Mouse (Mus musculus): ENCODE data around the gene Scgb1c1. TPM values are rescaled to one million over a fixed set of nuclear protein-coding genes. Genes with fewer than 3 reads are reported as not detected.

The Scgb1c1 gene
- total and polyA plus RNA-seq, 2 experiments from 2014 or later = not detected

DNA sequence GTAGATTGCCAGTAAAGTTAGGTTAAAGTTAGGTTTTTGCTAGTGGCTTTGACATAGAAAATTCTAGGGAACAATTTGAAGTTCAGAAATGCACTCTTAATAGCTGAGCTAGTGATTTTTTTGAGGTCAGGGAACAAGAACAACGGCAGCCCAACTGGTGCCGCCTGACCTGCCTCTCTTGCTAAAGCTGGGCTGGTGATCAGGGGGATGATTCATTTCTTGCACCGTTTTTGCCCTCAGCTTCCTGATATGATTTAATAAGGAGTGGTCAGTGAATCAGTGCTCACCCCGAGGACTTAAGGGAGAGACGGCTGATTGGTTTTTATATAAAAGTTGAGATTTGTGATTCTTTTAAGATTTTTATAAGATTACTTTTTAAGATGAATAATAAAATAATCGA, 13.9 kb upstream of the Scgb1c1 start:
- H3K4me3 ChIP-seq (ENCODE audit: low read length) = no peak overlapping the region
- H3K27me3 ChIP-seq (ENCODE audit: insufficient read depth, low read length) = no peaks in the 10 kb centered on the region
- DNase-seq (ENCODE audit: low spot score) = no peak
- WGBS = 61% methylated on average over 6 of the region's 6 CpGs
- H3K9me3 ChIP-seq (ENCODE audit: low read length) = no peaks in the 10 kb centered on the region
- TF ChIP-seq CTCF (IDR thresholded peaks at IDR 0.05; ENCODE audit: low read depth) = no peak
- H3K9ac ChIP-seq (replicated peaks; ENCODE audit: low read length) = no peak overlapping the region
- H3K27ac ChIP-seq = no peak overlapping the region
- H3K36me3 ChIP-seq (ENCODE audit: insufficient read depth, low read length) = no peaks in the 10 kb centered on the region
- no peak for ATAC-seq
- no peaks in the 10 kb centered on the region for H3K4me1 ChIP-seq (ENCODE audit: insufficient read depth, low read length)
- H3K4me2 ChIP-seq (ENCODE audit: low read depth, low read length) = no peak overlapping the region

DNA sequence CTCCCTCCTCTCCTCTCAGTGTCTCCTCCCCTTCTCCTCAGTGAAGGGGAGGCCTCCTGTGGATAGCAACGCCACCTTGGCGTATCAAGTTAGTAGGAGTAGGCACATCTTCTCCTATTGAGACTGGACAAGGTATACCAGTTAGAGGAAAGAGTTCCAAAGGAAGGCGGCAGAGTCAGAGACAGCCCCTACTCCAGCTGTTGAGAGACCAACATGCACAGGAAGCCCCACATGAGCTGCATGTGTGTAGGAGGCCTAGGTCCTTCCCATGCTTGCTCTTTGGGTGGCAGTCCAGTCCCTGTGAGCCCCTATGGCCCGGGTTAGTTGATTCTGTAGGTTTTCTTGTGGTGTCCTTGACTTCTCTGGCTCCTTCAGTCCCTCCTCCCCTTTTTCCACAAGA, 12.0 kb upstream of the Scgb1c1 start:
- 80% methylated on average over 4 of the region's 4 CpGs for WGBS
- Histone ChIP-seq H3K4me3 (ENCODE audit: low read length) (no peak overlapping the region), H3K4me2 (ENCODE audit: low read depth, low read length) (no peak overlapping the region), H3K9me3 (ENCODE audit: low read length) (no peaks in the 10 kb centered on the region), H3K36me3 (ENCODE audit: insufficient read depth, low read length) (no peaks in the 10 kb centered on the region), H3K27ac (no peak overlapping the region), H3K4me1 (ENCODE audit: insufficient read depth, low read length) (no peaks in the 10 kb centered on the region), H3K27me3 (ENCODE audit: insufficient read depth, low read length) (no peaks in the 10 kb centered on the region), H3K9ac (replicated peaks; ENCODE audit: low read length) (no peak overlapping the region)
- TF ChIP-seq CTCF (IDR thresholded peaks at IDR 0.05; ENCODE audit: low read depth) = no peak
- DNase-seq (ENCODE audit: low spot score) (no peak), ATAC-seq (no peak)

DNA sequence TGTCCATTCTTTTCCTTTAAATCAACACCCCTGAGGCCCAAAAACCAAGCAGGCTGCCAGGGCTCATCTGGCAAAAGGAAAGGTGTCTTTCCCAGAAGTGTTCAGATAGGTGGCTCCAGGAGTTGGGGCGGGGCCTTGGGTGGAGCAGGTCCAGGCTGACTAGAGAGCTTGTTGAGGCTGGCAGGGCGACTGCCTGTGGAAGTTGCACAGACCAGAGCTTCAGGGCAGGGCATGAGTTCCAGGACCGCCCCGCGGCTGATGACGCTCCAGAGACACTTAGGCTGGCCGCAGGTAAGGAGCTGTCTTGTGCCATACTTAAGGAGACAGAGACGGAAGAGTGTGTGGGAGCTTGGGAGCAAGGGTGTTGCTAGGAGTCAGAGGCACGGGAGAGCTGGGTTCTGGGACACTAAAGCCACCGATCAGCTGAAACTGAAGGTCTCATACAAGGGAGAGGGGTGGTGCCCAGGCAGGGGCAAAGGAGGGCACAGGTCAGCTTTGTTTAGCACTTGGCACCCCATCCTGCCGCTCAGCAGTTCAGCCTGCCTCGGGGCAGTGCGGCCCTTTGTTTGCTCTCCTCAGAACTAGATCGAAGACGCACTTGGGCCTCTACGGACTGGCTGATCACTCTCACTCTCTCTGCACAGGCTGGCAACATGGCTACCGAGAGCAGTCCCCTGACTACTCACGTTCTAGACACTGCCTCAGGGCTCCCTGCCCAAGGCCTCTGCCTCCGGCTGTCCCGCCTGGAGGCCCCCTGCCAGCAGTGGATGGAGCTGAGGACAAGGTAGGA, 10.2 kb upstream of the Scgb1c1 start, which contains the start of gene Urah:
Urah (plus strand) TSS at position 51 of the 790 bp plus-strand sequence.
- DNase-seq (ENCODE audit: low spot score) (no peak), ATAC-seq (no peak)
- Histone ChIP-seq H3K27me3 (ENCODE audit: insufficient read depth, low read length) (no peaks in the 10 kb centered on the region), H3K4me3 (ENCODE audit: low read length) (no peak within 1 kb of the TSS), H3K9me3 (ENCODE audit: low read length) (no peaks in the 10 kb centered on the region), H3K4me1 (ENCODE audit: insufficient read depth, low read length) (no peaks in the 10 kb centered on the region), H3K27ac (no peak within 1 kb of the TSS), H3K4me2 (ENCODE audit: low read depth, low read length) (no peak within 1 kb of the TSS), H3K36me3 (ENCODE audit: insufficient read depth, low read length) (no peaks in the 10 kb centered on the region), H3K9ac (replicated peaks; ENCODE audit: low read length) (no peak within 1 kb of the TSS)
- TF ChIP-seq CTCF (IDR thresholded peaks at IDR 0.05; ENCODE audit: low read depth) = no peak
- WGBS = 51% methylated on average over 20 of the region's 20 CpGs

DNA sequence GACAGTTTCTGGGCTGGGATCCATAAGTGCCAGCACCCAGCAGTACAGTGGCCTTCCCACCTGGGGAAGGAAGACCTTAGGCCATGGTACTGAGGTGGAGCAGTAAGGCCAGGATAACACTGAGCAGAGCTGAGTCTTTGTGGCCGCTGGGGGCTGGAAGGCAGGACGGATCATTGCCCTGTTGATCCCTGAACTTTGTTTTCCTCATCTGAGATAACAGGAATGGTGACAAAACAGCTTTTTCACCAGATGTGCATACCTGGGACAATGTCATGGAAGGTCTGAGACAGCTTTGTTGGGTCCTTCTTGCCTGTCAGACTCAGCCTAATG, 9.6 kb upstream of the Scgb1c1 start:
- no peak overlapping the region for H3K4me2 ChIP-seq (ENCODE audit: low read depth, low read length)
- ATAC-seq = no peak
- H3K4me3 ChIP-seq (ENCODE audit: low read length) = no peak overlapping the region
- no peaks in the 10 kb centered on the region for H3K4me1 ChIP-seq (ENCODE audit: insufficient read depth, low read length)
- no peak for DNase-seq (ENCODE audit: low spot score)
- H3K36me3 ChIP-seq (ENCODE audit: insufficient read depth, low read length) = no peaks in the 10 kb centered on the region
- H3K9me3 ChIP-seq (ENCODE audit: low read length) = no peaks in the 10 kb centered on the region
- H3K27ac ChIP-seq = no peak overlapping the region
- H3K27me3 ChIP-seq (ENCODE audit: insufficient read depth, low read length) = no peaks in the 10 kb centered on the region
- TF ChIP-seq CTCF (IDR thresholded peaks at IDR 0.05; ENCODE audit: low read depth) = no peak
- 81% methylated on average over 2 of the region's 2 CpGs for WGBS
- no peak overlapping the region for H3K9ac ChIP-seq (replicated peaks; ENCODE audit: low read length)

DNA sequence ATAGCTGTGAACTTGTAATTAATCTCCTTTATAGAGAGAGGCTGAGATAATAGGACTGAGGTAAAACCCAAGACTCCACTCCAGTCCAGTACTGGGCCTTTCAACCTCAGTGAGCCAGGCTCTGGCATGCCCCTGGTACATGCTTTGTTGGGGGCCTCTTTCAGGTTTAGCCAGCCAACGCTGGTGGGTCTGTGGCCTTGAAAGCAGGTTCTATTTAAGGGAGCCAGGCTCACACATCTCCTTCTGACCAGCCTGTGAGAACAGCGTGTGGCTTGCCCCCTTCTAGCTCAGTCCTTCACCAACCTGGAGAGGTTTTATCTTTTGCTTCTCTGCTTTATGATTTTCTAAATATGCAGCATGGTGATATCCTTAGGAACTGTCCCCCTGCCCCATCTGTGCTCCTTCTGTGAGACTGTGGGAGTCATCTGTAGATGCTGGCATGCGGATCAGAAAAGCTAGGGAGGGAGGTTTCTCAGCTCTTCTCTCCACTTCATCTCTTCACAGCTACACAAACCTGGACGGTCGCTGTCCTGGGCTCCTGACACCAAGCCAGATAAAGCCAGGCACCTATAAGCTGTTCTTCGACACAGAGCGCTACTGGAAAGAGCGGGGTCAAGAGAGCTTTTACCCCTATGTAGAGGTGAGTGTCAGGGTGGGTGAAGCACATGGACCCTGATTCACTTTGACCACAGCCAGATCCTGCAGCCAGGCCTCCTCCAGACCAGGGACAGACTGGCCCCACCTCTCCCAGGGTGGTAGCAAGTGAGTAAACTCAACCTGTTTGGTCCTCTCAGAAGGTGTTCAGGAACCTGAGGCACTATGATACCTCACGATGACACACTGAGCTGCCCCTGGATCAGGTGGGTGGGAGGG, 8.9 kb upstream of the Scgb1c1 start:
- DNase-seq (ENCODE audit: low spot score) = no peak

DNA sequence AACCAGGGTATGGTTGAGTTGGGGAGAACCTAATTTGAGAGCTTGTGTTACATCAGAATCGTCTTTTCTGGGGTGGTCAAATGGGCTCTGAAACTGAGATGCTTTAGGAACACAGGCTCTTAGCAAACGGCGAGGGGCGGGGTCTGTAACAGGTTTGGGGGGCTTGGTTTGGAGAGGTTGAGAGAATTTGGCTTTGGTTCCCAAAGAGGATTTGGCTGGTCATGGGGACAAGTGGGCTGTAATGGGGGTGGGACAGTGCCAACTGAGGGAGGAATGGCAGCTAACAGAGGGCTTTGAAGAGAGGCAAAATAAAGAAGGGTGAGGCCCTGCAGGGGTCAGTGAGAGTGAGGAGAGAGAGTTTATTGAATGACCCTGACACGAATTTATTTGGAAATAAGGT, 5.8 kb upstream of the Scgb1c1 start:
- no peaks in the 10 kb centered on the region for H3K9me3 ChIP-seq (ENCODE audit: low read length)
- no peak overlapping the region for H3K27ac ChIP-seq
- no peak for ATAC-seq
- 57% methylated on average over 5 of the region's 5 CpGs for WGBS
- no peak overlapping the region for H3K4me2 ChIP-seq (ENCODE audit: low read depth, low read length)
- no peak overlapping the region for H3K4me3 ChIP-seq (ENCODE audit: low read length)
- H3K4me1 ChIP-seq (ENCODE audit: insufficient read depth, low read length) = no peaks in the 10 kb centered on the region
- H3K27me3 ChIP-seq (ENCODE audit: insufficient read depth, low read length) = peaks cover 4% of the 10 kb centered on the region; the same call in 1 of the 2 replicates
- no peak overlapping the region for H3K9ac ChIP-seq (replicated peaks; ENCODE audit: low read length)
- no peak for TF ChIP-seq CTCF (IDR thresholded peaks at IDR 0.05; ENCODE audit: low read depth)
- no peak for DNase-seq (ENCODE audit: low spot score)
- no peaks in the 10 kb centered on the region for H3K36me3 ChIP-seq (ENCODE audit: insufficient read depth, low read length)

More for the DNA sequence above, 8.9 kb upstream of the Scgb1c1 start:
- Histone ChIP-seq H3K27me3 (ENCODE audit: insufficient read depth, low read length) (peaks cover under 1% of the 10 kb centered on the region; the same call in 1 of the 2 replicates), H3K36me3 (ENCODE audit: insufficient read depth, low read length) (no peaks in the 10 kb centered on the region), H3K4me2 (ENCODE audit: low read depth, low read length) (no peak overlapping the region), H3K27ac (no peak overlapping the region), H3K4me1 (ENCODE audit: insufficient read depth, low read length) (no peaks in the 10 kb centered on the region), H3K4me3 (ENCODE audit: low read length) (no peak overlapping the region), H3K9me3 (ENCODE audit: low read length) (no peaks in the 10 kb centered on the region), H3K9ac (replicated peaks; ENCODE audit: low read length) (no peak overlapping the region)
- no peak for TF ChIP-seq CTCF (IDR thresholded peaks at IDR 0.05; ENCODE audit: low read depth)
- ATAC-seq = no peak
- 83% methylated on average over 9 of the region's 9 CpGs for WGBS
